Mouse (Mus musculus): Measurements from ENCODE around the gene Irf3. TPM values are rescaled to one million over a fixed set of nuclear protein-coding genes. Genes with fewer than 3 reads are reported as not detected.

Irf3 gene
- total RNA-seq, 1 experiment from 2014 or later, result 138 TPM

DNA sequence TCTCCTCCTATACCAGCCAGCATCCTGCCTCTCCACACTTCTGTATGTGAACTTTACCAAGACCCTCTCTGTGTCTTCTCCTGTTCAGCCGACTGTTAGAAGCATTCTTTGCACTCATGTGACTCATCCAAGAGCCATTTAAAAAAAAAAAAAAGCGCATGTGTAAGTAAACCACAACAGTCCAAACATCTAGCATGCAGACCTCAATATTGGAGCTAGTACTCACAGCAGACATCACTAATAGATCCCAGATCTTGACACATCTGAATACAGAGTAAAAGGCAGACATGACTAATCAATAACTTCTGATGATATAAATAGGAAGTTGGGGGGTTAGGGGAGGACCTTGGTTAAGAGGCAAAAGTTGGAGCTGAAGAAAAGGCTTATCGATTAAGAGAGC lies 38.2 kb downstream of the Irf3 start:
- no peak for DNase-seq

DNA sequence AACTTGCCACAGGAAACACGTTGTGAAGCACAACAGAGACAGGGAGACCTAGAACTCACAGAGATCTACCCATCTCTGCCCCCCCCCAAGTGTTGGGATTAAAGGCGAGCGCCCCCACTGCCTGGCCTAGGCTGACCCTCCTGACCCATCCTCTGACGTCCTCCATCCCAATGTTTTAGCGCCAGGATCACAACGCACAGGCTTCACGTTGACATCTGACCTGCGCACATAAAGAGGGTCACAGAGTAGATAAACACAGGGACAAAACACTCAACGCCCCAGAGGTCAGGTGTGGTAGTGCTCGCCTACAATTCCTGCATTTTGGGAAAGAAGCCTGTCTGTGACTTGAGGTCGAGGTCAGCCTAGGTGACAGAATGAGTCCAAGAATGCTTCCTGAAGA lies 39.3 kb downstream of the Irf3 start:
- DNase-seq, result no peak

DNA sequence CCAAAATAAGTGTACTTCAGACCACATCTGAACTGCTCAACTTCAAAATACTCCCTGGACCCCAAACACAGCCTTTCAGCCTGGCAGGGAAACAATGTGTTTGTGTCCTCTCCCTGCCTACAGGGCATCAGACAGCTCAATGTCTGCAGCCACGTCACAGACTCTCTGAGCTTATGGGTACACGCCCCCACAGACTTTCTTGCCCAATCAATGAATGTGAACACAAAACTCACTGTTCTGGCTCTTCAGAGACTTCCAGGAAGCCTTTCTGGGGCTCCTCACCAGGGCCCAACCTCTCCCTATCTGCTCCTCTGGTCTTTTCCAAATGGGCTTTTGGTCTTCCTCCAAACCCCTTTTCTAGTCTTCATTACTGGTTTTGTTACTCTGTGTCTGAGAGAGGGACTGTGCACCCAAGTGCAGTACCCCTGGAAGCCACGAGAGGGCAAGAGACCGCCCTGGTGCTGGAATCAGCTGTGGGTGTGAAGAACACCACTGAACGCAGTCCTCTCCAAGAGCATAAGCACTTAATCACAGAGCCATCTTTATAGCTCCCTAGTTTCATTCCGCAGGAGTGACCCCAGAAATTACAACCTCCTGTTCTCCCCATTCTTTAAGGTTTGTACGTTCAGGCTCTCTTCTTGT lies 40.4 kb downstream of the Irf3 start:
- DNase-seq, result peak; percentile 67

DNA sequence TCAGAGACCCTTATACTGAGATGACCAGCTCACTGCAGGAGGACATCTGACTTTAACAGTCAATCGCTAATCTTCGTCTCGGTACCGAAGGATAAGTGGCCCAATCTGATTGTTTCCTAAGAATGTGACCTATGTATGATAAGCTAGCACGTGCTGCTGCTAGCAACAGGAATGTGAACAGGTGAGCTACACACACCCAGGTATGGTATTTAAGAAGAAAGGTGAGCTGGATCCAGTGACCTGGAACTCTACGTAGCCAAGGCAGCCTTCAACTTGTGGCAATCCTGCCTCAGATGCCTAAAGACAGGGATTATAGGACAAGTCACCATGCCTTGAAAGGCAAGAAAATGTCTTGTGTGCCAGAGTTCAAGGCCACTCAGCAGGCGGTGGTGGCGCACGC lies 41.0 kb downstream of the Irf3 start:
- DNase-seq, result no peak

DNA sequence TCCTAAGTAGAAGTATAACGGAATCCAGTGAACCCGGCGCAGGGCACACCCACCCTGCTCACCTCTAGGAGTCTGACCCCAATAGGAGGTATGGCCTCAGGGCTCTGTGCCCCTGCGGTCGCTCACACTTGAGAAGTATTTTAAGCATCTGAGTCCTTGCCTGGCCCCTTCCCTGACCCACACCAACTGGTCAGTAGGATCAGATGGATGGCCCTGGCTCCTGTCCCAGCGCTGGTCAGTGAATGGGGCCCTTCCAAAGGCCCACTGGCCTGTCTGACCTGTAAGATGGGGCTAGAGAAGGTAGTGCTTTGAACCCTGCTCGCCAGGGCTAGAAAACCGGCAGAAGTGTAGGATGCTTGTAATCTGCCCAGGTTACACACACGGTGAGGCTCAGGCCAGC lies 43.4 kb downstream of the Irf3 start:
- DNase-seq, result no peak

DNA sequence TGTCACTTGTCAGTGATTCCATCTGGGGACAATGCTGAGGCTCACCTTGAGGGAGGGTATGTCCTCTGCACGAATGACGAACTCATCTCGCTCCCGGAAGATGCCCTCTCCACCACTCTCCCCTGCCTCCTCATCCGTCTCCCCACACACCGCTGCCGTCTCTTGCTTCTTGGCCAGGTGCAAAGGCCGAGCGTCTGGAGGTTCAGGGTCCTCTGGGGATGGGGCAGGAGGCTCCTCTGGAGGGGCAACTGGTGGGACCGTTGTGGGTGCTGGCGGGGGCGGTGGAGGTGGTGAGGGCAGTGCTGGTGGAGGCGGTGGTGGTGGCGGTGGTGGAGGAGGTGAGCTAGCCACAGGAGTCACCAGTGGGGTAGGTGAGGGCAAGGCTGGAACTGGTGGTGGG lies 45.9 kb downstream of the Irf3 start:
- no peak for DNase-seq

DNA sequence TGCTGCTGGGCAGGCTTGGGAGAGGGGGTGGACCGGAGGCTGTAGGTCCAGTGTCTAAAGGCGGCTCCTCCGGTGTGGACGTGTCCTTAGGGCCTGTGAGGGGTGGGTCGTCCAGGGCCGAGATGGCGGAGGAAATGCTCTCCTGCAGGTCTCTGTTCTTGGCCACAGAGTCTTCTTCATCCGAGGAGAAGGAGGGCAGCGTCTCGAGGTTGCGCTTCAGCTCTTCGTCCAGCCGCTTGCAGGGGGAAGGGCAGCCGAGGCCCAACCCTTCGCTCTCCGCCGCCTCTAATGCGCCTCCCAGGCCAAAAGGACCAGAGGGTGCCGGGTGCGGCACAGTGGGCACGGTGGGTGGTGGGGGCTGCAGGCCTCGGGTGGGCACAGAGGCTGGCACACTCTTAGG lies 48.3 kb downstream of the Irf3 start:
- DNase-seq, result no peak

DNA sequence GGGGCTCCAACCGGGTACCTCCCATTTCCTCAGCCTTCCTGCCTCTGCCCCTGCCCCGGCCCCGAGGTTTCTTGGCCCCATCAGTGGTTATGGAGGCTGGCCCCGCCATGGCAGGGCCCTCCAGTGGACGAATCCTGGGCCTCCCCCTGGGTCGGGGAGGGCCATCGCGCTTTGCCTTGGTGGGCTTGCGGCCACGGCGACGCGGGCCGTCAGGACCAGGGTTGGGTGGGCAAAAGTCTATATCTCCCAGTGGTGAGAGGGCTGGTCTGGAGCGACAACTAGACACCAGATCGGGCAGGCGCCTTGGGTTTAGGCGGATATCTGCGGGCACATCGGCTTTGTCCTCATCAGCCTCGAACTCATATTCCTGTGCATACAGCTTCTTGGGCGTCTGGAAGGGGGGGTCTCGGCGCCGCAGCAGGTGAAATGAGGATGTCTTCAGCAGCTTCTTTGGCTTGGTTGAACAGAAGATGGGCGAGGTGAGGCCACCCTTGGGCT lies 49.5 kb downstream of the Irf3 start:
- no peak for DNase-seq

DNA sequence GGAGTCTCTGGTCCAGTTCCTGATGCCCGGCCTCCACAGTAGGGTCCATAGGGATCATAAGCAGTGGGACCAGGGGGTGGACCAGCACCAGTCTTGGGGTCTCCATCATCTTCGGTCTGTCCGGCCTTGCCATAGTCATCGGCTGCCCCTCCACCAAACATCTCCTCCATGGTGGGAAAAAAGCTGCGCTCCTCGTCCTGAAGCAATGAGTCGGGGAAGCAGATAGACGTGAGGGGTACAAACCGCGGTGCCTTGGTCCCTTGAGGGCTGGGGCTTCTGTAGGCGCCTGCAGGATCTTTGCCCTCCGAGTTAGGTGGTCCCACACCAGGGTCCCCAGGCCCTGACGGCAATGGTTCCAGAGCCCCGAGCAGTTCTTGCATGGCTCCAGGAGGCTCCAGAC lies 50.0 kb downstream of the Irf3 start:
- DNase-seq, result no peak

DNA sequence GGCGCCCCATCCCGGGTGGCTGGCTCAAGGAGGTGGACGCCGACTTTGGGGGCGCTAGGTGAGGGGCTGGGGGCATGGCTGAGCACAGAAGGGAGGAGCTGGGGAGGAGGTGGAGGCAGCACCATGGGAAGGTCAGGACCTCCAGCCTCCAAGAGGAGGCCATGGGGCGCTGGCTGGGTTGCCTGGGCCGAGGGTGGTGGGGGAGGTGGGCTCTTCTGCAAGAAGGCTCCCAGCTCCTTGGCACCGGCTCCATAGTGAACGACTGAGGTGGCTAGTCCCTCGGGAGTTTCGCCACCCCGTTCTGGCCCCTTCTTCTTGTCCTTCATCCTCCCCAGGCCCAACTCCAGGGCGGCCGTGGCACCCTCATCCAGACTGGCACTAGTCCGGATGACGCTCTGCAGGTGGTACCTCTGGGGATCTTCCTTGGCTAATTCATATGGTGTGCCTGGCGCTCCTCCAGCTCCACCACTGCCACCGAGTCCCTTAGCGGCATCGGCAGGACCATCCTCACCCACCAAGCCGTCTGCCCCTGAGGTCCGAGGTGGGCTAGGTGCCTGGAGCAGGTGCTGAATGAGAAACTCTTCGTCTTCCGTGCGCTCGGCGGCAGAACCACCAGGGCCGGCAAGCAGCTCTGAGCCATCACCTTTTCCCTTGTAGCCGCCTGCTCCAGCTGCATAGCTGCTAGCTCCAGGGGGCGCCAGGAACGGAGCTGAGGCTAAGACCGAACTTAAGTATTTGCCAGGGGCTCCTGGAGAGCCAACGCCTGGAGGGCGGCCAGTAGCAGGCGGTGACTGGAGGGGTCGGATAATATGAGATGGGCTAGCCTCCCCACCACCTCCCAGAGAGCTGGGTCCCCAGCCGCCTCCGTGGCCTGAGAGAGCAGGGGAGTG lies 50.8 kb downstream of the Irf3 start:
- DNase-seq, result no peak

DNA sequence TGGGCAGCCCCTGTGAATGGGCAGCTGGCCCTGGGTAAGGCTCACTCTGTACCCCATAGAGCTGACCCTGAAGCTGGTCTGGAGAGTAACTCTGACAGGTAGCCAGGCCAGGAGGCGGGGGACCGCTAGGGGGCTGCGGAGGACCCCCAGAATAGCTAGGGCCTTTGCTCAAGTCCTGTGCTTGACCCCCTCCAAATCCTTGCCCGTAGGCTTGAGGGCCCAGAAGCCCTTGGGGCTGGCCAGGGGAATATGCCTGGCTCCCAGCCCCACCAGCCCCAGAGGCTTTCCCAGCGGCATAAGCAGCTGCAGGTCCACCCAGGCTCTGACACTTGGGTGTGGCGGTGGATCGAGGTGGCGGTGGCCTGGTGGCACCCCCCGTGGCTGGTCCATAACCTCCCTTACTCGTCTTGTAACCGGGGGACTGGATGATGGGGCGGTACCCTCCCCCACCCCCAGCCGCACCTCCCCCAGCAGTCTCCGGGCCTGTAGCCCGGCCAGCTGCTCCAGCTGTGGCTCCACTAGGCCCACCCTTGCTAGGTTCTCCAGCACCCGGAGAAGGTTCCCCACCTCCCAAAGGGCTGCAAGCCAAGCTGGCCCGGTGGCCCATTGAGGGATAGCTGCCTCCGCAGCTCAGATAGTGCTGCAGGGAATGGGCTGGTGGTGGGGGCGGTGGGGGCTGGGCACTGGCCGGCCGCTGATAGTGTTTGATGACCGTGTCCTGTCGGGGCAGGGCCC lies 51.6 kb downstream of the Irf3 start:
- DNase-seq, result no peak

DNA sequence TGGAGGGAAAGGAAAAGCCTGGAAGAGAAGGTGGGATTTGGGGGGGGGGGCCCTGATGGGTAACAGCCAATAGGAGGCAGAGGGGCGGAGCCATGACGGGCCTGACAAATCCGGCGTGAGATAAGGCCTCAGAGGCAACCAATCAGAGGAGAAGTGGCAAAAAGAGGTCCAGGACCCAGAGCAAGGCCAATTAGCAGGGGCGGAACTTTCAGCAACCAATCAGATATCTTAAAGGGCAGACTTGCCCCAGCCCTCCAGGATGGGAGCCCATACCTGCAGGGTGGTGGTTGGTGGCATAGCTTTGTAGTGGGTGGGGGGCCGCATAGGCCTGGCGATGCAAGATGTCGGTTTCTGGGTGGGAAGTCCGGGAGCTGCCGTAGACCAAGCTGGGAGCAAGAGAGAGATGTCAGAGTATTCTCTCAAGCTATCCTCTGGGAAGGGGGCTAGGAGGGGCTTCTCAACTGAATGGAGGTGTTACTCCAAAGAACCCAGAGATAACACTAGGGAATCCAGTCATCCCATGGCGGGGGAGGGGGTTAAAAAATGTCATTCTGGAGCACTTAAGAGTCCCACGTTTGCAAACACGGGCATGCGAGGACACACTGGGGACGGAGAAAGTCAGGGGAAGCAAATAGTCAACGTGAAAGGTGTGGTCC lies 53.6 kb downstream of the Irf3 start:
- peak; percentile 75 for DNase-seq

DNA sequence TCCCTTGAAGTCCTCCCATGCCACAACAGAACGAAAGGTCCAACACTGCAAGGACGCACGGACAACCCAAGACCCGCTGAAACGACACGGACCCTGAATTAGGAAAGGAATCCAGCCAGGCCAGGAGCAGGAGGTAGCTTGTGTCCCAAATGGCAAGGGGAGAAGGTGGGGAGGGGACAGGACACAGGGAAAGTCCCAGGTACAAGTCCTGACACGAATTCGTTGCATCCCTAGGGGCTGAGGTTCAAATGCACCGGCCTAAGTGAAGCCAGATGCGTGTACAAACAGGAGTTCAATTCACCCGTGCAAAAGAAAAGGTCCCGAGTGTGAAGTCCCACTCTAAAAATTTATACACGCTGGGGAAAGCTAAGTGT lies 54.1 kb downstream of the Irf3 start:
- no peak for DNase-seq

Small RNA genes within 50 kb of the gene (microRNA-seq; reads per million reads assigned to microRNA genes)
- 0 reads per million in 2 experiments for gene Mir7054

Other genes starting within 250 kb of the Irf3 start
- 58.7 and 59.3 TPM in 2 replicates for gene Vrk3, start 249.2 kb upstream of the Irf3 start, total RNA-seq (2021)
- gene Zfp473, start 246.6 kb upstream of the Irf3 start, total RNA-seq (2021), result 0.71 and 0.88 TPM in 2 replicates
- 40.5 and 44.4 TPM in 2 replicates for gene Nup62, start 181.6 kb upstream of the Irf3 start, total RNA-seq (2021)
- 2.8 and 3.4 TPM in 2 replicates for gene Il4i1, start 181.3 kb upstream of the Irf3 start, total RNA-seq (2021)
- gene Atf5, start 181.0 kb upstream of the Irf3 start, total RNA-seq (2021), result 108 and 165 TPM in 2 replicates
- 116 and 138 TPM in 2 replicates for gene Akt1s1, start 148.7 kb upstream of the Irf3 start, total RNA-seq (2021)
- gene Tbc1d17, start 148.6 kb upstream of the Irf3 start, total RNA-seq (2021), result 62.1 and 88.5 TPM in 2 replicates
- 53.2 and 55.8 TPM in 2 replicates for gene Pnkp, start 140.5 kb upstream of the Irf3 start, total RNA-seq (2021)
- 309 and 326 TPM in 2 replicates for gene Ptov1, start 127.9 kb upstream of the Irf3 start, total RNA-seq (2021)
- gene Med25, start 104.9 kb upstream of the Irf3 start, total RNA-seq (2021), result 93.7 and 103 TPM in 2 replicates
- gene Fuz, start 101.6 kb upstream of the Irf3 start, total RNA-seq (2021), result 37.4 and 37.8 TPM in 2 replicates
- 83.7 and 115 TPM in 2 replicates for gene Ap2a1, start 68.2 kb upstream of the Irf3 start, total RNA-seq (2021)
- gene Tsks, start 54.4 kb upstream of the Irf3 start, total RNA-seq (2021), result not detected in 2 replicates
- 13.3 and 16.5 TPM in 2 replicates for gene Cpt1c, start 22.8 kb upstream of the Irf3 start, total RNA-seq (2021)
- gene Prmt1, start 11.1 kb upstream of the Irf3 start, total RNA-seq (2021), result 177 and 221 TPM in 2 replicates
- 18.7 and 24.4 TPM in 2 replicates for gene Bcl2l12, start 1.1 kb downstream of the Irf3 start, total RNA-seq (2021)
- gene Scaf1, start 18.7 kb downstream of the Irf3 start, total RNA-seq (2021), result 86.4 and 99.4 TPM in 2 replicates
- 94.0 and 102 TPM in 2 replicates for gene Rras, start 20.3 kb downstream of the Irf3 start, total RNA-seq (2021)
- 71.1 and 78.5 TPM in 2 replicates for gene Prr12, start 55.2 kb downstream of the Irf3 start, total RNA-seq (2021)
- 46.5 and 67.2 TPM in 2 replicates for gene Nosip, start 64.8 kb downstream of the Irf3 start, total RNA-seq (2021)
- 19.2 and 21.4 TPM in 2 replicates for gene Prrg2, start 65.0 kb downstream of the Irf3 start, total RNA-seq (2021)
- gene Rcn3, start 94.6 kb downstream of the Irf3 start, total RNA-seq (2021), result 27.7 and 33.5 TPM in 2 replicates
- gene Fcgrt, start 106.2 kb downstream of the Irf3 start, total RNA-seq (2021), result 88.4 and 96.1 TPM in 2 replicates
- gene Rps11, start 126.8 kb downstream of the Irf3 start, total RNA-seq (2021), result 1,211 and 1,259 TPM in 2 replicates
- gene Rpl13a, start 131.1 kb downstream of the Irf3 start, total RNA-seq (2021), result 1,469 and 1,540 TPM in 2 replicates
- not detected in 2 replicates for gene Gm45713, start 138.6 kb downstream of the Irf3 start, total RNA-seq (2021)
- 29.1 and 32.1 TPM in 2 replicates for gene Flt3l, start 138.8 kb downstream of the Irf3 start, total RNA-seq (2021)
- gene Pih1d1, start 156.7 kb downstream of the Irf3 start, total RNA-seq (2021), result 61.7 and 74.3 TPM in 2 replicates
- 79.2 and 106 TPM in 2 replicates for gene Aldh16a1, start 156.9 kb downstream of the Irf3 start, total RNA-seq (2021)
- 0.15 and 0.33 TPM in 2 replicates for gene Slc17a7, start 166.3 kb downstream of the Irf3 start, total RNA-seq (2021)
- gene Gfy, start 181.9 kb downstream of the Irf3 start, total RNA-seq (2021), result not detected in 2 replicates
- not detected in 2 replicates for gene Pth2, start 183.3 kb downstream of the Irf3 start, total RNA-seq (2021)
- gene Ccdc155, start 207.2 kb downstream of the Irf3 start, total RNA-seq (2021), result 0.12 TPM in 1 of 2 replicates, not detected in the other
- not detected in 2 replicates for gene Dkkl1, start 214.5 kb downstream of the Irf3 start, total RNA-seq (2021)
- gene Tead2, start 218.1 kb downstream of the Irf3 start, total RNA-seq (2021), result 15.0 and 15.3 TPM in 2 replicates
- 2.7 TPM in 2 replicates for gene Cd37, start 241.5 kb downstream of the Irf3 start, total RNA-seq (2021)
- not detected in 2 replicates for gene Slc6a16, start 243.4 kb downstream of the Irf3 start, total RNA-seq (2021)

Data from adrenal gland, postnatal 25 days (tissue).